Mouse (Mus musculus) sigmoid colon, adult 10 weeks (tissue): ENCODE data around the gene Pabpc1l. TPM values are rescaled to one million over a fixed set of nuclear protein-coding genes. Genes with fewer than 3 reads are reported as not detected.

ENCODE experiments used
- polyA plus RNA-seq: library from polyadenylated mRNA; stranded (reverse); fragments of 350-450 nt; fragmentation: Illumina TruSeq; extraction: RNeasy Lipid Tissue Mini Kit (QIAGEN cat#74804); gene quantifications from one replicate; pipeline ENCODE4 v1.2.3, GENCODE M21; 2014; ENCODE audit warnings: low read depth, low replicate concordance

Pabpc1l gene
- not detected for polyA plus RNA-seq

DNA sequence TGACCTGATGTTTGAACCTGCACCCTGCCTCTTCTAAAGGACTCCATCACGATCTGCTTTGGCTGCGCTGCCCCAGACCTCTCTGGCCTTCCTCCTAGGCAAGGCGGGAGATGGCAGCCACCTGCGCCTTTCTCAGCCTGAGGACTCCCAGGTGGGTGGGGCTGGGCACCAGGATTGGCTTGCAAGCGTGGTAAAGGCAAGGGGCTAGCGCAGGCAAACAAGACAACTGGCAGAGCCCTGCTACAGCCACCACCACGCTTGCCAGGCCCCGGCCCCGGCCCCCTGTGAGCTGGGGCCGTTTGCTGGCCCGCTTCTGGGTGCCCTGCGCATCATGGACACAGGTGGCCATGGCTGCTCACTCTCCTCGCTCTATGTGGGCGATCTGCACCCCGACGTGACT lies at the start of gene Pabpc1l:
Gene Pabpc1l, plus strand, starts transcription at position 301 of the 400 bp plus-strand sequence.

DNA sequence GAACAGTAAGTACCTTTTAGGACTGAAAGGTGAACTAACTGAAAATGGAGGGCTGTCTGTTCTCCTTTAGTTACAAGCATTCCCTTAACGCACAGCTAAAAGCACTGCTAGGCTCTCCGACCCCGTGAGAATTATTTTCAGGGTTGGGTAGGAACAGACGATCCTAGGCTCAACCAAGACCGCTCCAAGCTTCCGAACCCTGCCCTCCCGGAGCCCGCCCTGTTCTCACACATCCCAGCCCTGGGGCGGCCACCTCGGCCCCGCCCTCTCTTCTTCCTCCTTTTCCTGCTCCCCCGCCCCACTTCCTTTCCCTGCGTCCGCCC lies 30.6 kb upstream of the Pabpc1l start, which contains the start of gene Ywhab:
Gene Ywhab, plus strand, starts transcription at position 307 of the 323 bp plus-strand sequence.

DNA sequence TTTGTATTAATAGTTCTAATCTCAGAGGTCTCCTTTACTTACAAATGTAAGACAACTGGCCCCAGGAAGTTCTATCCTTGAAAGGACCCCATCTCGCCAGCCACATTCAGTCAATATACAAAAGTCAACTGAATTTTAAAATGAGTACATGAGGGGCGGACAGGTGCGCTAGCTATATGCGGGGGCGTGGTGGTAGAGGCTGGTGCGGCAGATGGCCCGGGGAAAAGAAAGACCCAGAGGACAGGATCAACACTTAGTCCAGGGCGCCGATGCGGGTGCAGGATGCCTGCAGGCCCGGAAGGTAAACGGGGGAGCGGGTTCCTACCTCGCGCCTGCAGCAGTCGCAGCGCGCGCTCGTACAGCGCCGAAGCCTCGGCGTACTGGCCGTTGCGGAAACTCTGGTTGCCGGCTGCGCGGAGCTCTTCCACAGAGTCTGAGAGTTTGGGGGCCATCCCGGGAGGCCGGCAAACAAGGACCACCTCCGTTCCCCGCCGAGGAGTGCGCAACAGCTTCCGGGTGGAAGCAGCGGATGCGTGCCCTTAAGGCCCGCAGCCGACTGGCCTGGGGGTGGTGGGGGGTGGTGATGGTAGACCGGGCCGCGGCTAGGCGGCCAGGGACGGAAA lies 45.0 kb downstream of the Pabpc1l start, which contains the start of gene Stk4:
Gene Stk4, plus strand, starts transcription at position 181 of the 623 bp plus-strand sequence.

DNA sequence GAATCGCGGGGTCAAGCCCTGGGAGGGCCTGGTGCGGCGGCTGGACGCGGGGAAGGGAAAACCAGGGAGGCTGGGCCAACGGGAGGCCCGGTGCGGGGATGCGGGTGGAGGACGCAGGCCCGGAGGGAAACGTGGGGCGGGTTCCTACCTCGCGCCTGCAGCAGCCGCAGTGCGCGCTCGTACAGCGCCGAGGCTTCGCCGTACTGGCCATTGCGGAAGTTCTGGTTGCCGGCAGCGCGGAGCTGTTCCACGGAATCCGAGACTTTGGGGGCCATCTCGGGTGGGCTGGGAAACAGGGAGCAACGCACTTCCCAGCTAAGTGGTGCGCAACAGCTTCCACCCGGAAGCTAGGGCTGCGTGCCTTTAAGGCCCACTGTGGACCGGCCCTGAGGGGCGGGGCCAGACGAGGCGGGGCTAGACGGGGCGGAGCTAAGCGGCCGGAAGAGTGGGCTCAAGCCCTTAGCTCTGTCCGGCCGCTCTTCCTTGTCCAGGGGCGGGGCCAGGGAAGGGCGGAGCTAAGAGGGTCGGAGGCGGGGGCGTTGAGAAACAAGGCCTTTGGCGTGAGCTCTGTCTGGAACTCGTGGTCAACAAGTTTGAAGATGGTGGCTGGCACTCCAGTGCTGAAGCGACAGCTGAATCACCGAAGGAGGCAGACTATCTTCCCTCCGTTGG lies 45.7 kb downstream of the Pabpc1l start, which contains the start of gene Tomm34:
Gene Tomm34, minus strand, starts transcription at position 405 of the 672 bp plus-strand sequence.

Other genes starting within 250 kb of the Pabpc1l start
- not detected for gene Ccn5, start 204.6 kb upstream of the Pabpc1l start, polyA plus RNA-seq
- not detected for gene Kcnk15, start 171.8 kb upstream of the Pabpc1l start, polyA plus RNA-seq
- 0.85 TPM for gene Rims4, start 106.8 kb upstream of the Pabpc1l start, polyA plus RNA-seq
- 286 TPM for gene Ywhab, start 30.5 kb upstream of the Pabpc1l start, polyA plus RNA-seq
- gene Stk4, start 44.9 kb downstream of the Pabpc1l start, polyA plus RNA-seq = 103 TPM
- gene Tomm34, start 45.7 kb downstream of the Pabpc1l start, polyA plus RNA-seq = 9.8 TPM
- gene Kcns1, start 145.7 kb downstream of the Pabpc1l start, polyA plus RNA-seq = not detected
- gene Wfdc5, start 157.3 kb downstream of the Pabpc1l start, polyA plus RNA-seq = not detected
- not detected for gene Wfdc12, start 165.2 kb downstream of the Pabpc1l start, polyA plus RNA-seq
- gene Wfdc15a, start 174.7 kb downstream of the Pabpc1l start, polyA plus RNA-seq = not detected
- gene Wfdc15b, start 196.2 kb downstream of the Pabpc1l start, polyA plus RNA-seq = not detected
- not detected for gene Svs2, start 213.0 kb downstream of the Pabpc1l start, polyA plus RNA-seq
- gene Svs3b, start 231.2 kb downstream of the Pabpc1l start, polyA plus RNA-seq = not detected